ENCODE assay signal across 10 mouse cellular contexts in the genomic region with DNA sequence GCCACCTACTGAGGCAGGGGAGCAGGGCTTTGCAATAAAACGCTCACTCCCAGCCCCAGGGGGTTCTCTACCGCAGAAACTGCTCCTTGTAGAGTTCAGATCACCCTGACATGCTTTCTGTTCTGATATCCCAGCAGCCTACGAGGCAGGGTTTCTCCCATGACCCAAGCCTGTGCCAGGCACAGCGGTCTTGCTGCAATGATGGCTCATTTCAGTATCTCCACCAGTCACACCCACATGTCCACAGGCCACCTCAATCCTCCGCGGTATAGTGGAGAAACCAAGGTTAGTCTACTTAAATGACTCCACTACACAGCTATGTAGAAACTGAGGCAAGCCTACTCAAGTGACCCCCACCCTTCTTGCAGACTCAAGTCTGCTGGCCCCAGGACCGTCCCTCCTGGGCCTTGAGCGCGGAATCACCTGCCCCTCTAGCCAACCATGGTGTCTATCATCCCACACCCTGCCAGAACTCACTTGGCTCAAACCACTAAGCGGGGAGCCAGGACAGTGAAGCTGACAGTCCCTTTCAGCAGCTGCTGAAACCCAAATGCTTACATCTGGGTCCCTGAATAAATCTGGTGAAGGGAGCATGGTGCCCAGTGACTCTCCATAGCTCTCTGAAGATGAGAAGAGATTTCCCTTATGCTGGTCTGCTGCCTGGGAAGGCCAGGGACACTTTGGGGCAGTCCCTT. TPM values are rescaled to one million over a fixed set of nuclear protein-coding genes. Genes with fewer than 3 reads are reported as not detected.
DNase-seq lines count a peak whose midpoint lies in the region; ATAC-seq and TF ChIP-seq lines count a peak whose summit lies in the region.
"Had no signal": no experiment of that assay in that cellular context is flagged by ENCODE, and none has a peak within 500 bp of the region (broad histone marks: within the 10 kb centered on the region; RNA-seq: fewer than 3 reads in every experiment).

No protein-coding gene starts in this region.

- WGBS in hindbrain, embryonic 10.5 days, result 79% methylated on average over 10 of the region's 10 CpGs
- WGBS in hindbrain, embryonic 11.5 days, result 78% methylated on average over 10 of the region's 10 CpGs
- 77% methylated on average over 10 of the region's 10 CpGs for WGBS in hindbrain, embryonic 14.5 days
- 93% methylated on average over 10 of the region's 10 CpGs for WGBS in macrophage (ENCODE audit: missing documents)

- no peak for TF ChIP-seq CTCF in bone marrow macrophage, adult 2 months (IDR thresholded peaks at IDR 0.05; ENCODE audit: low read depth, low read length)
- no peak for TF ChIP-seq CTCF in layer of hippocampus, adult 2 months (conservative IDR thresholded peaks at IDR 0.05)

- H3K27ac ChIP-seq in hindbrain, embryonic 10.5 days, result peak overlapping the region; percentile 54
- H3K27ac ChIP-seq in hindbrain, embryonic 11.5 days (ENCODE audit: low read depth, low read length), result no peak overlapping the region
- peak overlapping the region; percentile 23 for H3K27ac ChIP-seq in bone marrow macrophage, adult 2 months (ENCODE audit: insufficient read depth, low read depth, low read length)
- H3K27ac ChIP-seq in hindbrain, embryonic 14.5 days, result 0 out of 2 replicates have a peak overlapping the region, but pooled peaks have one; percentile 14
- H3K27ac ChIP-seq in macrophage, result peak overlapping the region; percentile 33
- no peak overlapping the region for H3K27ac ChIP-seq in layer of hippocampus, adult 2 months
- H3K27ac ChIP-seq: midbrain, embryonic 15.5 days had no signal

- no peaks in the 10 kb centered on the region for H3K9me3 ChIP-seq in hindbrain, embryonic 10.5 days
- no peaks in the 10 kb centered on the region for H3K9me3 ChIP-seq in hindbrain, embryonic 11.5 days (ENCODE audit: control insufficient read depth, low read length)
- H3K9me3 ChIP-seq in hindbrain, embryonic 14.5 days (ENCODE audit: control insufficient read depth, low read length), result no peaks in the 10 kb centered on the region
- H3K9me3 ChIP-seq: midbrain, embryonic 15.5 days had no signal

- peaks cover 93% of the 10 kb centered on the region for H3K4me1 ChIP-seq in hindbrain, embryonic 10.5 days (replicated peaks)
- peaks cover 4% of the 10 kb centered on the region for H3K4me1 ChIP-seq in hindbrain, embryonic 11.5 days (replicated peaks; ENCODE audit: control insufficient read depth, insufficient read depth, low read length)
- peaks cover 77% of the 10 kb centered on the region for H3K4me1 ChIP-seq in bone marrow macrophage, adult 2 months (ENCODE audit: control insufficient read depth, insufficient read depth, low read length)
- H3K4me1 ChIP-seq in hindbrain, embryonic 14.5 days (replicated peaks; ENCODE audit: control insufficient read depth, insufficient read depth, low read length), result peaks cover 32% of the 10 kb centered on the region

- no peaks in the 10 kb centered on the region for H3K36me3 ChIP-seq in hindbrain, embryonic 10.5 days
- H3K36me3 ChIP-seq in hindbrain, embryonic 11.5 days (ENCODE audit: control insufficient read depth, insufficient read depth, low read length), result no peaks in the 10 kb centered on the region
- no peaks in the 10 kb centered on the region for H3K36me3 ChIP-seq in hindbrain, embryonic 14.5 days (replicated peaks; ENCODE audit: control insufficient read depth, insufficient read depth)
- H3K36me3 ChIP-seq in macrophage (ENCODE audit: inconsistent target), result no peaks in the 10 kb centered on the region
- H3K36me3 ChIP-seq: midbrain, embryonic 15.5 days had no signal

- ATAC-seq in hindbrain, embryonic 11.5 days (ENCODE audit: low FRiP score), result no peak
- no peak for ATAC-seq in hindbrain, embryonic 14.5 days (ENCODE audit: low FRiP score)
- ATAC-seq: midbrain, embryonic 15.5 days had no signal

- no peak overlapping the region for H3K9ac ChIP-seq in hindbrain, embryonic 11.5 days (ENCODE audit: low read depth, low read length)
- H3K9ac ChIP-seq in hindbrain, embryonic 14.5 days, result no peak overlapping the region
- H3K9ac ChIP-seq: midbrain, embryonic 15.5 days had no signal

- no peak for TF ChIP-seq POLR2A in bone marrow macrophage, adult 2 months (IDR thresholded peaks at IDR 0.05; ENCODE audit: borderline replicate concordance, low read depth, low read length)

- H3K4me2 ChIP-seq in hindbrain, embryonic 11.5 days (replicated peaks; ENCODE audit: low read depth, low read length), result no peak overlapping the region
- H3K4me2 ChIP-seq in hindbrain, embryonic 14.5 days (replicated peaks), result no peak overlapping the region
- H3K4me2 ChIP-seq: midbrain, embryonic 15.5 days had no signal

- H3K4me3 ChIP-seq in hindbrain, embryonic 10.5 days, result no peak overlapping the region
- no peak overlapping the region for H3K4me3 ChIP-seq in hindbrain, embryonic 11.5 days (ENCODE audit: low read depth, low read length)
- H3K4me3 ChIP-seq in bone marrow macrophage, adult 2 months (ENCODE audit: insufficient read depth, low read length), result peak overlapping the region; percentile 6
- no peak overlapping the region for H3K4me3 ChIP-seq in hindbrain, embryonic 14.5 days (replicated peaks; ENCODE audit: low read length)
- H3K4me3 ChIP-seq in macrophage (ENCODE audit: inconsistent target), result no peak overlapping the region
- no peak overlapping the region for H3K4me3 ChIP-seq in layer of hippocampus, adult 2 months
- H3K4me3 ChIP-seq: midbrain, embryonic 15.5 days had no signal

- DNase-seq in hindbrain, embryonic 10.5 days (ENCODE audit: low spot score), result no peak
- DNase-seq in hindbrain, embryonic 11.5 days (ENCODE audit: low spot score), result no peak
- DNase-seq in hindbrain, embryonic 14.5 days (ENCODE audit: low spot score), result no peak
- DNase-seq in layer of hippocampus, adult 11-12 months (ENCODE audit: low spot score), result no peak
- no peak for DNase-seq in layer of hippocampus, adult 2 months (ENCODE audit: low spot score in 2 of 2)
- DNase-seq in right cerebral cortex, postnatal 25 days, result no peak

- H3K27me3 ChIP-seq in hindbrain, embryonic 10.5 days (ENCODE audit: insufficient read depth, poor library complexity, severe bottlenecking), result peaks cover 38% of the 10 kb centered on the region
- peaks cover 18% of the 10 kb centered on the region for H3K27me3 ChIP-seq in hindbrain, embryonic 11.5 days (ENCODE audit: control insufficient read depth, insufficient read depth, low read length)
- H3K27me3 ChIP-seq in hindbrain, embryonic 14.5 days (ENCODE audit: control insufficient read depth, insufficient read depth, low read length), result peaks cover 25% of the 10 kb centered on the region

- peaks cover 69% of the 10 kb centered on the region for H3K79me2 ChIP-seq in macrophage (ENCODE audit: inconsistent target)

RNA-seq across cellular contexts. Expression of a gene that starts 6.1 kb away (rescaled TPM):
- polyA plus RNA-seq in hindbrain, embryonic 10.5 days (2016; fragmentation: Nextera tagmentation; extraction: Ambion mirVana), result 3.8 and 6.6 TPM in 2 replicates
- polyA plus RNA-seq in hindbrain, embryonic 11.5 days (2014; fragmentation: Nextera tagmentation; extraction: Ambion mirVana), result 2.1 and 2.7 TPM in 2 replicates
- polyA plus RNA-seq in bone marrow macrophage, adult 2 months (2012; ENCODE audit: insufficient read depth, insufficient read length, missing spikeins), result 37.5 and 39.0 TPM in 2 replicates
- 1.1 and 1.2 TPM in 2 replicates for polyA plus RNA-seq in hindbrain, embryonic 14.5 days (2014; fragmentation: Nextera tagmentation; extraction: Ambion mirVana)
- 100 to 1,000 TPM in 25 of 26 experiments, 10 to 100 TPM in 1; 94.6 to 827 (median 311) TPM for total RNA-seq in macrophage (2018; cell fraction: chromatin; rRNA removed)
- total RNA-seq in macrophage (2018; cell fraction: cytosol; rRNA removed), result 100 to 1,000 TPM in 2 of 26 experiments, 10 to 100 TPM in 24; 20.5 to 164 (median 49.9) TPM
- total RNA-seq in macrophage (2018; cell fraction: nucleus; rRNA removed), result 100 to 1,000 TPM in 22 of 26 experiments, 10 to 100 TPM in 4; 71.5 to 628 (median 234) TPM
- 14.2 to 37.1 TPM (median 21.7 TPM) in 3 replicates for polyA plus RNA-seq in macrophage (2018)
- total RNA-seq in layer of hippocampus, adult 2 months (2021), result 1 to 10 TPM; 1.4 to 1.6 TPM

RNA-seq across cellular contexts. Expression of a gene that starts 32.6 kb away (rescaled TPM):
- 0.47 and 1.2 TPM in 2 replicates for polyA plus RNA-seq in hindbrain, embryonic 10.5 days (2016; fragmentation: Nextera tagmentation; extraction: Ambion mirVana)
- 0.32 and 0.43 TPM in 2 replicates for polyA plus RNA-seq in hindbrain, embryonic 11.5 days (2014; fragmentation: Nextera tagmentation; extraction: Ambion mirVana)
- polyA plus RNA-seq in bone marrow macrophage, adult 2 months (2012; ENCODE audit: insufficient read depth, insufficient read length, missing spikeins), result not detected in 2 replicates
- polyA plus RNA-seq in hindbrain, embryonic 14.5 days (2014; fragmentation: Nextera tagmentation; extraction: Ambion mirVana), result 2.8 and 3.5 TPM in 2 replicates
- total RNA-seq in macrophage (2018; cell fraction: chromatin; rRNA removed), result not detected
- total RNA-seq in macrophage (2018; cell fraction: cytosol; rRNA removed), result not detected
- total RNA-seq in macrophage (2018; cell fraction: nucleus; rRNA removed), result not detected
- not detected in 3 replicates for polyA plus RNA-seq in macrophage (2018)
- 1 to 10 TPM; 5.6 to 5.7 TPM for total RNA-seq in layer of hippocampus, adult 2 months (2021)
- total RNA-seq: common myeloid progenitor, adult 5-6 weeks had no signal

RNA-seq across cellular contexts. Expression of a gene that starts 33.4 kb away (rescaled TPM):
- polyA plus RNA-seq in hindbrain, embryonic 10.5 days (2016; fragmentation: Nextera tagmentation; extraction: Ambion mirVana), result 3.5 and 3.8 TPM in 2 replicates
- 2.4 and 2.8 TPM in 2 replicates for polyA plus RNA-seq in hindbrain, embryonic 11.5 days (2014; fragmentation: Nextera tagmentation; extraction: Ambion mirVana)
- polyA plus RNA-seq in bone marrow macrophage, adult 2 months (2012; ENCODE audit: insufficient read depth, insufficient read length, missing spikeins), result not detected in 2 replicates
- polyA plus RNA-seq in hindbrain, embryonic 14.5 days (2014; fragmentation: Nextera tagmentation; extraction: Ambion mirVana), result 26.5 and 29.7 TPM in 2 replicates
- under 1 TPM in 1 of 26 experiments, not detected in 25; 0.44 TPM for total RNA-seq in macrophage (2018; cell fraction: chromatin; rRNA removed)
- not detected for total RNA-seq in macrophage (2018; cell fraction: cytosol; rRNA removed)
- total RNA-seq in macrophage (2018; cell fraction: nucleus; rRNA removed), result not detected
- not detected in 3 replicates for polyA plus RNA-seq in macrophage (2018)
- 10 to 100 TPM; 71.9 to 73.5 TPM for total RNA-seq in layer of hippocampus, adult 2 months (2021)
- total RNA-seq: common myeloid progenitor, adult 5-6 weeks had no signal

RNA-seq across cellular contexts. Expression of a gene that starts 34.5 kb away (rescaled TPM):
- not detected in 2 replicates for polyA plus RNA-seq in hindbrain, embryonic 10.5 days (2016; fragmentation: Nextera tagmentation; extraction: Ambion mirVana)
- polyA plus RNA-seq in hindbrain, embryonic 11.5 days (2014; fragmentation: Nextera tagmentation; extraction: Ambion mirVana), result not detected in 2 replicates
- not detected in 2 replicates for polyA plus RNA-seq in bone marrow macrophage, adult 2 months (2012; ENCODE audit: insufficient read depth, insufficient read length, missing spikeins)
- 0.15 TPM in 1 of 2 replicates, not detected in the other for polyA plus RNA-seq in hindbrain, embryonic 14.5 days (2014; fragmentation: Nextera tagmentation; extraction: Ambion mirVana)
- 1 to 10 TPM in 1 of 26 experiments, under 1 TPM in 1, not detected in 24; 0.59 to 1.3 TPM for total RNA-seq in macrophage (2018; cell fraction: chromatin; rRNA removed)
- total RNA-seq in macrophage (2018; cell fraction: cytosol; rRNA removed), result not detected
- 1 to 10 TPM in 1 of 26 experiments, under 1 TPM in 2, not detected in 23; 0.47 to 7.2 (median 0.50) TPM for total RNA-seq in macrophage (2018; cell fraction: nucleus; rRNA removed)
- not detected in 3 replicates for polyA plus RNA-seq in macrophage (2018)
- total RNA-seq in layer of hippocampus, adult 2 months (2021), result 1 to 10 TPM in 1 of 2 experiments, under 1 TPM in 1; 0.27 to 1.2 TPM
- total RNA-seq: common myeloid progenitor, adult 5-6 weeks had no signal

RNA-seq across cellular contexts. Expression of a gene that starts 39.5 kb away (rescaled TPM):
- polyA plus RNA-seq in hindbrain, embryonic 10.5 days (2016; fragmentation: Nextera tagmentation; extraction: Ambion mirVana), result 8.9 and 10.8 TPM in 2 replicates
- polyA plus RNA-seq in hindbrain, embryonic 11.5 days (2014; fragmentation: Nextera tagmentation; extraction: Ambion mirVana), result 17.5 and 18.8 TPM in 2 replicates
- polyA plus RNA-seq in bone marrow macrophage, adult 2 months (2012; ENCODE audit: insufficient read depth, insufficient read length, missing spikeins), result 6.2 and 8.0 TPM in 2 replicates
- polyA plus RNA-seq in hindbrain, embryonic 14.5 days (2014; fragmentation: Nextera tagmentation; extraction: Ambion mirVana), result 27.5 and 28.5 TPM in 2 replicates
- 10 to 100 TPM in 25 of 26 experiments, 1 to 10 TPM in 1; 6.0 to 55.3 (median 13.9) TPM for total RNA-seq in macrophage (2018; cell fraction: chromatin; rRNA removed)
- total RNA-seq in macrophage (2018; cell fraction: cytosol; rRNA removed), result 10 to 100 TPM in 2 of 26 experiments, 1 to 10 TPM in 24; 4.5 to 11.4 (median 7.2) TPM
- 10 to 100 TPM in 14 of 26 experiments, 1 to 10 TPM in 12; 6.1 to 19.8 (median 10.1) TPM for total RNA-seq in macrophage (2018; cell fraction: nucleus; rRNA removed)
- polyA plus RNA-seq in macrophage (2018), result 4.4 to 9.2 TPM (median 5.4 TPM) in 3 replicates
- 100 to 1,000 TPM in 1 of 2 experiments, 10 to 100 TPM in 1; 93.7 to 101 TPM for total RNA-seq in layer of hippocampus, adult 2 months (2021)

Comparison
In these comparisons a context has a peak if more than half of its experiments do, and no peak if none do; other contexts are left out.
1. H3K27ac ChIP-seq: peak in hindbrain, embryonic 10.5 days (single experiment), bone marrow macrophage, adult 2 months (single experiment), hindbrain, embryonic 14.5 days (single experiment) and macrophage (single experiment); none in hindbrain, embryonic 11.5 days (single experiment) and layer of hippocampus, adult 2 months (single experiment).